Mouse (Mus musculus) cerebellum, postnatal 36 days (tissue): Measurements from ENCODE around the gene Prmt2.

ENCODE experiments used
- DNase-seq, 2 experiments: peaks; one replicate each; pipeline ENCODE4 v3.0.0; 2021 to 2022; ENCODE audit warnings: mixed read lengths in 2 of 2

Gene Prmt2

GRCm38 (mm10) chr10:76217056-76217455 is 20.6 kb downstream of the Prmt2 start:
- no peak for DNase-seq

GRCm38 (mm10) chr10:76214161-76214560 is 23.5 kb downstream of the Prmt2 start:
- DNase-seq, result no peak

- DNase-seq, result no peak
Observed at GRCm38 (mm10) chr10:76212121-76212520, 25.5 kb downstream of the Prmt2 start.

GRCm38 (mm10) chr10:76210806-76211205 is 26.9 kb downstream of the Prmt2 start:
- DNase-seq, result no peak

GRCm38 (mm10) chr10:76209241-76209640 is 28.4 kb downstream of the Prmt2 start:
- DNase-seq, result no peak

GRCm38 (mm10) chr10:76207262-76207796 is 30.3 kb downstream of the Prmt2 start:
- no peak for DNase-seq

- peak; percentile 44 to 51 for DNase-seq
Observed at GRCm38 (mm10) chr10:76203798-76204283, 33.8 kb downstream of the Prmt2 start.

GRCm38 (mm10) chr10:76201978-76202377 is 35.7 kb downstream of the Prmt2 start:
- peak; percentile 76 to 77 for DNase-seq

- no peak for DNase-seq
Observed at GRCm38 (mm10) chr10:76201416-76201815, 36.2 kb downstream of the Prmt2 start.

- no peak for DNase-seq
Observed at GRCm38 (mm10) chr10:76188010-76188409, 49.7 kb downstream of the Prmt2 start.

GRCm38 (mm10) chr10:76185216-76185615 is 52.4 kb downstream of the Prmt2 start:
- DNase-seq, result no peak

GRCm38 (mm10) chr10:76174899-76175298 is 62.8 kb downstream of the Prmt2 start:
- DNase-seq, result no peak

GRCm38 (mm10) chr10:76158009-76158408 is 79.7 kb downstream of the Prmt2 start:
- no peak for DNase-seq

- DNase-seq, result no peak
Observed at GRCm38 (mm10) chr10:76157528-76157927, 80.1 kb downstream of the Prmt2 start.
